Mouse (Mus musculus) CH12.LX (cell line): ENCODE results near the gene Gcnt3. TPM values are rescaled to one million over a fixed set of nuclear protein-coding genes. Genes with fewer than 3 reads are reported as not detected.
A peak's percentile ranks its signal among the peaks of the same experiment; 100 is the strongest.

Experiments
- DNase-seq: peaks from one replicate; pipeline ENCODE4 v3.0.0-alpha.2; 2013; ENCODE audit errors: extremely low read depth
- H3K27ac ChIP-seq: 2 replicates; pipeline ENCODE4 v1.5.1; 2012; ENCODE audit warnings: low read depth, mild to moderate bottlenecking, control low read depth, moderate library complexity; ENCODE audit not compliant: insufficient read depth
- H3K27me3 ChIP-seq: replicated peaks from 2 replicates; pipeline ENCODE3; 2012; ENCODE audit warnings: inconsistent platforms
- H3K36me3 ChIP-seq, 2 experiments: replicated peaks in 1 of 2; 2 replicates each; pipeline versions ENCODE3 to v1.6.1; 2012; ENCODE audit warnings: inconsistent platforms in 1 of 2, low read length in 1 of 2, mild to moderate bottlenecking in 1 of 2, mixed read lengths in 1 of 2, moderate library complexity in 1 of 2; ENCODE audit not compliant: control insufficient read depth in 1 of 2, insufficient read depth in 1 of 2
- H3K4me1 ChIP-seq, 2 experiments: 2 replicates each; pipeline ENCODE4 v1.6.1; 2012; ENCODE audit warnings: inconsistent platforms in 1 of 2, moderate library complexity in 1 of 2; ENCODE audit not compliant: insufficient read depth in 2 of 2, control insufficient read depth in 1 of 2
- H3K4me2 ChIP-seq: 2 replicates; pipeline ENCODE4 v1.6.1; 2012; ENCODE audit warnings: low read depth, mild to moderate bottlenecking, control low read depth; ENCODE audit not compliant: poor library complexity, insufficient read depth, severe bottlenecking
- H3K4me3 ChIP-seq, 3 experiments: fragments of 150-350 bp in 1 of 3; sonication (generic) in 1 of 3; replicated peaks in 1 of 3; 2 replicates each; pipeline versions ENCODE3 to v1.5.1; 2011 to 2012; ENCODE audit warnings: low read depth in 2 of 3, low read length in 2 of 3, mild to moderate bottlenecking in 2 of 3, moderate library complexity in 2 of 3, control low read depth in 1 of 3, improper control_type of control experiment in 1 of 3, inconsistent platforms in 1 of 3, mixed read lengths in 1 of 3; ENCODE audit not compliant: poor library complexity in 1 of 3
- H3K79me2 ChIP-seq: replicated peaks from 2 replicates; pipeline ENCODE4 v1.6.1; 2012; ENCODE audit warnings: mild to moderate bottlenecking, moderate library complexity; ENCODE audit not compliant: control insufficient read depth, poor library complexity, insufficient read depth, severe bottlenecking; ENCODE audit errors: extremely low read depth
- H3K9ac ChIP-seq: 2 replicates; pipeline ENCODE4 v1.6.1; 2012; ENCODE audit warnings: low read depth, mild to moderate bottlenecking, control low read depth, moderate library complexity; ENCODE audit not compliant: insufficient read depth
- H3K9me3 ChIP-seq: replicated peaks from 2 replicates; pipeline ENCODE3; 2012; ENCODE audit warnings: low read length, inconsistent platforms, mixed read lengths
- BHLHE40 ChIP-seq: IDR thresholded peaks from 2 replicates; pipeline ENCODE4 v1.6.1; 2011; ENCODE audit warnings: mild to moderate bottlenecking, low read depth, low read length, improper control_type of control experiment
- CHD1 ChIP-seq: IDR thresholded peaks from 2 replicates; pipeline ENCODE4 v1.6.1; 2012; ENCODE audit warnings: low read depth, low read length, improper control_type of control experiment, inconsistent platforms
- CTCF ChIP-seq, 2 experiments: IDR thresholded peaks in 1 of 2; conservative IDR thresholded peaks in 1 of 2; 2 replicates each; pipeline ENCODE4 v1.5.1; 2011 to 2012; ENCODE audit warnings: low read depth in 2 of 2, low read length in 2 of 2, improper control_type of control experiment in 1 of 2, inconsistent platforms in 1 of 2, mild to moderate bottlenecking in 1 of 2, moderate library complexity in 1 of 2
- EP300 ChIP-seq: IDR thresholded peaks from 2 replicates; pipeline ENCODE4 v1.6.1; 2011; ENCODE audit warnings: low read length, improper control_type of control experiment
- IRF4 ChIP-seq: IDR thresholded peaks from 2 replicates; pipeline ENCODE4 v1.6.1; 2014; ENCODE audit warnings: low read depth, mild to moderate bottlenecking, inconsistent platforms, low read length, improper control_type of control experiment
- JUN ChIP-seq: IDR thresholded peaks from 2 replicates; pipeline ENCODE4 v1.6.1; 2011; ENCODE audit warnings: low read depth, mild to moderate bottlenecking, low read length, improper control_type of control experiment, moderate library complexity; ENCODE audit not compliant: insufficient read depth
- JUND ChIP-seq: conservative IDR thresholded peaks from 2 replicates; pipeline ENCODE4 v1.6.1; 2011; ENCODE audit warnings: low read depth, low read length, improper control_type of control experiment
- MXI1 ChIP-seq: IDR thresholded peaks from 2 replicates; pipeline ENCODE4 v1.6.1; 2011; ENCODE audit warnings: mild to moderate bottlenecking, low read depth, low read length, improper control_type of control experiment
- PAX5 ChIP-seq: IDR thresholded peaks from 2 replicates; pipeline ENCODE4 v1.6.1; 2012; ENCODE audit warnings: low read length, inconsistent platforms, mixed read lengths
- POLR2A ChIP-seq: IDR thresholded peaks from 2 replicates; pipeline ENCODE4 v1.6.1; 2011; ENCODE audit warnings: low read depth, mild to moderate bottlenecking, improper control_type of control experiment, low read length
- RAD21 ChIP-seq: IDR thresholded peaks from 2 replicates; pipeline ENCODE4 v1.6.1; 2011; ENCODE audit warnings: low read depth, mild to moderate bottlenecking, low read length, improper control_type of control experiment, moderate library complexity
- RCOR1 ChIP-seq: conservative IDR thresholded peaks from 2 replicates; pipeline ENCODE4 v1.6.1; 2012; ENCODE audit warnings: low read depth, mild to moderate bottlenecking, inconsistent platforms, low read length, improper control_type of control experiment
- SIN3A ChIP-seq: IDR thresholded peaks from 2 replicates; pipeline ENCODE4 v1.6.1; 2012; ENCODE audit warnings: low read length, improper control_type of control experiment, inconsistent platforms
- TBP ChIP-seq: conservative IDR thresholded peaks from 2 replicates; pipeline ENCODE4 v1.6.1; 2011; ENCODE audit warnings: low read depth, low read length, improper control_type of control experiment
- USF1 ChIP-seq: IDR thresholded peaks from 2 replicates; pipeline ENCODE4 v1.6.1; 2014; ENCODE audit warnings: low read depth, mild to moderate bottlenecking, inconsistent platforms, low read length, improper control_type of control experiment
- ZMIZ1 ChIP-seq: IDR thresholded peaks from 2 replicates; pipeline ENCODE4 v1.6.1; 2012; ENCODE audit warnings: low read depth, mild to moderate bottlenecking, inconsistent platforms, low read length, improper control_type of control experiment
- ZNF384 ChIP-seq: IDR thresholded peaks from 2 replicates; pipeline ENCODE4 v1.6.1; 2012; ENCODE audit warnings: low read depth, low read length, improper control_type of control experiment, inconsistent platforms
- dilution Hi-C: fragments of 300-500 bp; cut with MboI; formaldehyde crosslinking; loops from 2 replicates; pipeline ENCODE4 v1.14.3; 2020; ENCODE audit warnings: low sequenced_read_pairs; ENCODE audit not compliant: extremely low pct_unique_long_range_greater_than_20kb, extremely low pct_ligation_motif_present
- in situ Hi-C: fragments of 300-500 bp; cut with MboI; formaldehyde crosslinking; loops from 3 replicates; pipeline ENCODE4 v1.14.3; 2019; ENCODE audit warnings: low sequenced_read_pairs, low pct_ligation_motif_present, low pct_unique_long_range_greater_than_20kb, mixed read lengths
- polyA plus RNA-seq: library from polyadenylated mRNA; unstranded; fragments of >175 nt; gene quantifications from 2 replicates; pipeline ENCODE4 v1.2.1, GENCODE M21; 2012; ENCODE audit warnings: low read depth; ENCODE audit not compliant: insufficient read length
- total RNA-seq, 2 experiments: library from RNA; depleted of rRNA; stranded (reverse); fragments of 300-350 nt in 1 of 2; fragments of >200 nt in 1 of 2; gene quantifications; 2 replicates each; pipeline ENCODE4 v1.2.3; 2012 to 2014

Gene Gcnt3
- total and polyA plus RNA-seq, 3 experiments, result 0.04 TPM; not detected in 1

DNA sequence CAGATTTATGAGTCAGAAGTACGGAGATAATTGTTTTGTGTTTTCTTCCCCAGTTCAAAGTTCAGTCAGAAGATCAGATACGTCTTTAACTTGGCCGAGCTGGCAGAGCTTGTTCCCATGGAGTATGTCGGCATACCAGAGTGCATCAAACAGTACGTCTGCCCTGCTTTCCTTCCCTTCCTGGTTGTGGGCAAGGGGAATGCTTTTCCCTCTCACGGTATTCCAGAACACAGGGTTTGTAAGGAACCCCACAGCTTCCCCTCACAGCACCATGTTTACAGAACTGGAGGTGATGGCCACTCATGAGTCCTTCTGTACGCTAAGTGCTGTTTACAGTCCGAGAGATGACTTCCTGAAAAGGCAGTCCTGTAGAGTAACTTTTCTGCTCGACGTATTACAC, 34.4 kb downstream of the Gcnt3 start:
- Histone ChIP-seq H3K9ac (no peak overlapping the region), H3K36me3 (peaks cover 55 to 91% of the 10 kb centered on the region in 2 experiments), H3K4me1 (no peaks in the 10 kb centered on the region), H3K79me2 (no peaks in the 10 kb centered on the region), H3K27me3 (no peaks in the 10 kb centered on the region), H3K27ac (no peak overlapping the region), H3K4me2 (no peak overlapping the region)
- no peak for DNase-seq
- in situ Hi-C loops, result no loop called here
- TF ChIP-seq CTCF (conservative IDR thresholded peaks at IDR 0.05 in 1 of 2, IDR thresholded peaks at IDR 0.05 in 1 of 2; ENCODE audit: low read depth in 2 of 2, low read length in 2 of 2) (no peak), SIN3A (no peak), POLR2A (no peak), EP300 (no peak), RAD21 (no peak), JUND (no peak), JUN (no peak), ZNF384 (no peak), IRF4 (no peak), ZMIZ1 (no peak), PAX5 (no peak), MXI1 (no peak), USF1 (no peak), CHD1 (no peak)
- TF ChIP-seq, all 38 proteins: peak for 0
- no peak overlapping the region for H3K4me3 ChIP-seq
- dilution Hi-C loops, result no loop called here
- peaks cover 2% of the 10 kb centered on the region for H3K9me3 ChIP-seq

DNA sequence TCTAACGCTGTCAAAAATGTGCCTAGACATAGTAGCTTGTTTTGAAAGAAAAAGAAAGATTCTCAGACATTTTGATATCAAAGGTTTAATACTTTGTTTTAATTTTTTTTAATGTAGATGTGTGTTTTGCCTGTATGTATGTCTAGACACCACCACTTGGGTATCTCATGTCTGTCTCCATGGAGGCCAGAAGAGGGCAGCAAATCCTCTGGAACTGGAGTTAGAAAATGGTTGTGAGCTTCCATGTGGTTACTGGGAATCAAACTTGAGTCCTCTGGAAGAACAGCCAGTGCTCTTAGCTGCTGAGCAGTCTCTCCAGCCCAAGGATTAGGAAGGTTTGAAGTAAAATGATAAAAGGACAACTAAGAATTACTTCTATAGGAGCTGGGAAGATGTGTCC, 38.6 kb downstream of the Gcnt3 start:
- no peak for DNase-seq
- Histone ChIP-seq H3K4me2 (no peak overlapping the region), H3K36me3 (peaks cover 67 to 94% of the 10 kb centered on the region in 2 experiments), H3K4me3 (no peak overlapping the region), H3K4me1 (peaks cover 0 to 10% of the 10 kb centered on the region in 2 experiments; a peak in 3 of 4 replicates), H3K27me3 (no peaks in the 10 kb centered on the region), H3K9me3 (peaks cover 2% of the 10 kb centered on the region), H3K79me2 (peaks cover 4% of the 10 kb centered on the region), H3K27ac (no peak overlapping the region), H3K9ac (no peak overlapping the region)
- in situ Hi-C loops, result no loop called here
- TF ChIP-seq RCOR1 (no peak), ZMIZ1 (no peak), TBP (no peak), CTCF (conservative IDR thresholded peaks at IDR 0.05 in 1 of 2, IDR thresholded peaks at IDR 0.05 in 1 of 2; ENCODE audit: low read depth in 2 of 2, low read length in 2 of 2) (peak in 1 of 2 experiments; percentile 48; a peak in 2 of 4 replicates), BHLHE40 (no peak)
- dilution Hi-C loops, result no loop called here
